Mouse (Mus musculus) neural tube, embryonic 14.5 days (tissue): ENCODE measurements around the gene Pcgf1. TPM values are rescaled to one million over a fixed set of nuclear protein-coding genes. Genes with fewer than 3 reads are reported as not detected.

ENCODE experiments used
- ATAC-seq: fragments of 200-750 bp; cut with Nextera tagmentation; 2 replicates; pipeline ENCODE4 v1.8.0; 2017; ENCODE audit warnings: low read depth, mild to moderate bottlenecking, moderate TSS enrichment, moderate library complexity
- H3K27ac ChIP-seq: fragments of 300-500 bp; sonication (generic); 2 replicates; pipeline ENCODE4 v1.5.1; 2014; ENCODE audit warnings: low read depth, mild to moderate bottlenecking, control low read depth, low read length, moderate library complexity, mixed read lengths
- H3K27me3 ChIP-seq: fragments of 300-500 bp; sonication (generic); 2 replicates; pipeline ENCODE4 v1.6.1; 2014; ENCODE audit warnings: low read length; ENCODE audit not compliant: control insufficient read depth, insufficient read depth
- H3K36me3 ChIP-seq: fragments of 300-500 bp; sonication (generic); 2 replicates; pipeline ENCODE4 v1.6.1; 2014; ENCODE audit warnings: low read length, mixed read lengths; ENCODE audit not compliant: control insufficient read depth, insufficient read depth
- H3K4me1 ChIP-seq: fragments of 300-500 bp; sonication (generic); 2 replicates; pipeline ENCODE4 v1.6.1; 2014; ENCODE audit warnings: low read length; ENCODE audit not compliant: control insufficient read depth, insufficient read depth
- H3K4me2 ChIP-seq: fragments of 300-500 bp; sonication (generic); 2 replicates; pipeline ENCODE4 v1.6.1; 2014; ENCODE audit warnings: mild to moderate bottlenecking, low read depth, low read length, control low read depth
- H3K4me3 ChIP-seq: fragments of 300-500 bp; sonication (generic); 2 replicates; pipeline ENCODE4 v1.5.1; 2014; ENCODE audit warnings: low read depth, low read length, control low read depth, mixed read lengths
- H3K9ac ChIP-seq: fragments of 300-500 bp; sonication (generic); replicated peaks from 2 replicates; pipeline ENCODE4 v1.6.1; 2014; ENCODE audit warnings: low read depth, mild to moderate bottlenecking, control low read depth, low read length, mixed read lengths
- H3K9me3 ChIP-seq: fragments of 300-500 bp; sonication (generic); 2 replicates; pipeline ENCODE4 v1.6.1; 2016; ENCODE audit warnings: low read length; ENCODE audit not compliant: control insufficient read depth
- WGBS: fragments of 180-500 bp; shearing (Covaris S2); extraction: QIAGEN DNeasy Blood & Tissue Kit; methylation state at CpG from one replicate; pipeline ENCODE4 v1.1.7; 2014; 5-methylcytosine and 5-hydroxymethylcytosine counted together
- microRNA counts: library from miRNA; unstranded; fragments of <30 nt; microRNA quantifications from one replicate; lab custom pipeline; 2016
- microRNA-seq: library from miRNA; unstranded; fragments of <30 nt; microRNA quantifications from one replicate; pipeline ENCODE4, GENCODE M21; 2016
- polyA plus RNA-seq: library from polyadenylated mRNA; unstranded; fragments of >200 nt; fragmentation: Nextera tagmentation; extraction: Ambion mirVana; gene quantifications from 2 replicates; pipeline ENCODE4 v1.2.1, GENCODE M21; 2014

Gene Pcgf1
- polyA plus RNA-seq, 1 experiment from 2014 or later: 46.6 TPM

- Histone ChIP-seq H3K36me3 (no peaks in the 10 kb centered on the region), H3K4me1 (peaks cover 29% of the 10 kb centered on the region), H3K9me3 (no peaks in the 10 kb centered on the region), H3K4me3 (peak overlapping the region; percentile 68), H3K4me2 (peak overlapping the region; percentile 83), H3K27ac (peak overlapping the region; percentile 46; the same call in 1 of the 2 replicates), H3K9ac (peak overlapping the region; percentile 63), H3K27me3 (no peaks in the 10 kb centered on the region)
- peak; percentile 12; the same call in 1 of the 2 replicates for ATAC-seq
- WGBS: under 1% methylated on average over 30 of the region's 30 CpGs
Measured at GRCm38 (mm10) chr6:83124851-83125312, 47.2 kb downstream of the Pcgf1 start.

GRCm38 (mm10) chr6:83125331-83125730 lies 47.7 kb downstream of the Pcgf1 start, which contains the start of gene Ino80b:
Gene Ino80b, minus strand, starts transcription at chr6:83125431.
- H3K27me3 ChIP-seq: no peaks in the 10 kb centered on the region
- H3K4me1 ChIP-seq: peaks cover 25% of the 10 kb centered on the region
- 25% methylated on average over 5 of the region's 5 CpGs for WGBS
- peak within 1 kb of the TSS; percentile 63 for H3K9ac ChIP-seq
- peak within 1 kb of the TSS; percentile 46; the same call in 1 of the 2 replicates for H3K27ac ChIP-seq
- H3K9me3 ChIP-seq: no peaks in the 10 kb centered on the region
- peak within 1 kb of the TSS; percentile 83 for H3K4me2 ChIP-seq
- H3K36me3 ChIP-seq: no peaks in the 10 kb centered on the region
- peak within 1 kb of the TSS; percentile 68 for H3K4me3 ChIP-seq
- no peak for ATAC-seq

DNA sequence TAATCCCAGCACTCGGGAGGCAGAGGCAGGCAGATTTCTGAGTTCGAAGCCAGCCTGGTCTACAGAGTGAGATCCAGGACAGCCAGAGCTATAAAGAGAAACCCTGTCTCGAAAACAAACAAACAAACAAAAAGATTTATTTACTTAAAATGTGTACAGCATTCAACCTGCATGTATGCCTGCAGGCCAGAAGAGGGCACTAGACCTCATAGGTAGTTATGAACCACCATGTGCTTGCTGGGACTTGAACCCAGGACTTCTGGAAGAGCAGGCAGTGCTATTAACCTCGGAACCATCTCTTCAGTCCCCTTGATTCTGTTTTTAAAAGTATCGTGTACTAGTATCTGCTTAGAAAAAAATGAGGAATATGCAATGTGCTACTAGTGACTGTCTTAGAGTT lies 49.8 kb downstream of the Pcgf1 start:
- WGBS: 92% methylated on average over 5 of the region's 5 CpGs

More for the DNA sequence above, 49.8 kb downstream of the Pcgf1 start:
- Histone ChIP-seq H3K36me3 (no peaks in the 10 kb centered on the region), H3K4me2 (no peak overlapping the region), H3K9me3 (no peaks in the 10 kb centered on the region), H3K4me3 (no peak overlapping the region), H3K9ac (no peak overlapping the region), H3K27ac (no peak overlapping the region), H3K4me1 (peaks cover 21% of the 10 kb centered on the region), H3K27me3 (no peaks in the 10 kb centered on the region)
- ATAC-seq: no peak

MicroRNA genes within 50 kb of the gene (microRNA counts, 519-probe panel; counts per million panel counts)
- not detected for microRNA mmu-miR-3470a+mmu-miR-3470b (lab: Ali Mortazavi, UCI)

Small RNAs within 50 kb of the gene (microRNA-seq; reads per million reads assigned to microRNA genes)
- gene Mir3470a: not detected
- gene Mir7040: not detected

Other genes with a start within 250 kb of the Pcgf1 start
- 13.7 and 19.5 TPM in 2 replicates for gene Sema4f, start 138.1 kb upstream of the Pcgf1 start, polyA plus RNA-seq
- not detected in 2 replicates for gene M1ap, start 131.0 kb upstream of the Pcgf1 start, polyA plus RNA-seq
- 1.0 and 2.0 TPM in 2 replicates for gene Dok1, start 44.4 kb upstream of the Pcgf1 start, polyA plus RNA-seq
- gene Loxl3, start 43.7 kb upstream of the Pcgf1 start, polyA plus RNA-seq: 4.2 and 6.1 TPM in 2 replicates
- gene Aup1, start 23.3 kb upstream of the Pcgf1 start, polyA plus RNA-seq: 122 and 123 TPM in 2 replicates
- 37.8 and 45.9 TPM in 2 replicates for gene Htra2, start 22.6 kb upstream of the Pcgf1 start, polyA plus RNA-seq
- 0.24 and 0.54 TPM in 2 replicates for gene Dqx1, start 20.0 kb upstream of the Pcgf1 start, polyA plus RNA-seq
- gene Tlx2, start 7.6 kb upstream of the Pcgf1 start, polyA plus RNA-seq: 7.1 TPM in 1 of 2 replicates, not detected in the other
- gene Lbx2, start 8.5 kb downstream of the Pcgf1 start, polyA plus RNA-seq: not detected in 2 replicates
- 5.6 and 6.3 TPM in 2 replicates for gene Ccdc142, start 23.7 kb downstream of the Pcgf1 start, polyA plus RNA-seq
- 3.7 and 4.3 TPM in 2 replicates for gene Gm42688, start 23.7 kb downstream of the Pcgf1 start, polyA plus RNA-seq
- 118 and 119 TPM in 2 replicates for gene Mrpl53, start 31.2 kb downstream of the Pcgf1 start, polyA plus RNA-seq
- 21.9 and 25.3 TPM in 2 replicates for gene Mogs, start 37.6 kb downstream of the Pcgf1 start, polyA plus RNA-seq
- gene Wbp1, start 43.7 kb downstream of the Pcgf1 start, polyA plus RNA-seq: 129 and 146 TPM in 2 replicates
- 13.5 and 14.3 TPM in 2 replicates for gene Ino80b, start 47.6 kb downstream of the Pcgf1 start, polyA plus RNA-seq
- gene Rtkn, start 57.6 kb downstream of the Pcgf1 start, polyA plus RNA-seq: 6.3 and 8.8 TPM in 2 replicates
- gene Wdr54, start 78.5 kb downstream of the Pcgf1 start, polyA plus RNA-seq: 18.2 and 25.7 TPM in 2 replicates
- 4.2 and 7.8 TPM in 2 replicates for gene 1700003E16Rik, start 78.5 kb downstream of the Pcgf1 start, polyA plus RNA-seq
- gene Dctn1, start 88.1 kb downstream of the Pcgf1 start, polyA plus RNA-seq: 122 and 147 TPM in 2 replicates
- not detected in 2 replicates for gene Slc4a5, start 142.0 kb downstream of the Pcgf1 start, polyA plus RNA-seq
- gene Mthfd2, start 248.0 kb downstream of the Pcgf1 start, polyA plus RNA-seq: 28.7 and 30.7 TPM in 2 replicates
- 22.3 and 32.2 TPM in 2 replicates for gene Mob1a, start 248.1 kb downstream of the Pcgf1 start, polyA plus RNA-seq